Mouse (Mus musculus): ENCODE data around the gene Epb41. TPM values are rescaled to one million over a fixed set of nuclear protein-coding genes. Genes with fewer than 3 reads are reported as not detected.
A peak's percentile ranks its signal among the peaks of the same experiment; 100 is the strongest.

The Epb41 gene
- total and polyA plus RNA-seq, 3 experiments: 58.7 to 256 (median 128) TPM

DNA sequence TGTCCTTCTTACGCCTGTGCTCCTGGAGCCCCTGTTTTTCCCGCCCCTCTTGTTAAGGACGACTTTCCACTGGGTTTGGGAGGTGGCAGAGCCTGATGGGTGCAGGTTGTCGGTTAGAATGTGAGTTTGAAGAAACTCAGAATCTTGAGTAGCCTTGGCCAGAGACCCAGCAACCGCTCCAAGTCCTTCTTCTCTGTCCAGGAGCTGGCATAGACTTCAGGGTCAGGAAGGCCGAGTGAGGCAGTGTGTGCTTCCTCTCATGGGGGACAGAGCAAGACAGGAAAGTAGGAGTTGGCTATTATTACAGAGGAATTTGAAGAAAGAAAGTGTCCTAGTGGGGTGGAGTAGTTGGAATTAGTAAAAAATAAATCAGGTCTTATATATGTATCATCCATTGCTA is 191.6 kb downstream of the Epb41 start:
- H3K79me2 ChIP-seq (replicated peaks; ENCODE audit: control insufficient read depth, insufficient read depth, low read length): peaks cover 14% of the 10 kb centered on the region
- H3K27ac ChIP-seq: no peak overlapping the region
- H3K36me3 ChIP-seq (ENCODE audit: control insufficient read depth, insufficient read depth, low read length): peaks cover 47% of the 10 kb centered on the region
- no peaks in the 10 kb centered on the region for H3K27me3 ChIP-seq (ENCODE audit: control insufficient read depth, insufficient read depth, low read length)
- H3K4me3 ChIP-seq: no peak overlapping the region
- H3K4me1 ChIP-seq (ENCODE audit: control insufficient read depth, insufficient read depth, low read length): peaks cover 38% of the 10 kb centered on the region
- intact Hi-C loops (cut with DNase I): no loop called here
- H3K9ac ChIP-seq (ENCODE audit: low read depth, low read length): no peak overlapping the region
- DNase-seq: peak in 1 of 2 experiments; percentile 29
- TF ChIP-seq EP300 (IDR thresholded peaks at IDR 0.05; ENCODE audit: insufficient read depth, low read depth, low read length) (no peak), POLR2A (IDR thresholded peaks at IDR 0.05; ENCODE audit: insufficient read depth, low read depth, low read length) (no peak), CTCF (IDR thresholded peaks at IDR 0.05) (no peak)
- WGBS: 34% methylated on average over 6 of the region's 6 CpGs

DNA sequence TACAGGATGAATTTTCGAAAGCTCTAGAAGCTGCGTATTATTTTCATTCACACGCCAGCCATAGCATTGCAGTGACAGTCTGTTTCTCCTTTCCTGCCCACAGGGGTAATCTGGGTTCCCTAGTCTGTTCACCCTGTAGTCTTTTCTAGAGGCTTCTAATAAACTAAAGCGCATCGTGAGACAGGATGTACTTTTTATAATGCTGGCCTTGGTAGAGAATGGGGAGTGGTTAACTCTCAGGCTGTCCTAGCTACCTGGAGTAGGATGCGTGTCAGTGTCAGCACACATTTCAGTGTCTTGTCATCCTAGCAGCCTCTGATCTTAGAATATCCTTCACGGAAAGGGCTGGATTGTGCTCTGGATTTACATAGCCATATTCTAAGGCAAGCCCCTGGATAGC is 193.8 kb downstream of the Epb41 start:
- H3K27ac ChIP-seq: no peak overlapping the region
- intact Hi-C loops (cut with DNase I): no loop called here
- no peak for DNase-seq
- peaks cover 15% of the 10 kb centered on the region for H3K79me2 ChIP-seq (replicated peaks; ENCODE audit: control insufficient read depth, insufficient read depth, low read length)
- H3K9ac ChIP-seq (ENCODE audit: low read depth, low read length): peak overlapping the region; percentile 20; the same call in 1 of the 2 replicates
- no peak for TF ChIP-seq POLR2A (IDR thresholded peaks at IDR 0.05; ENCODE audit: insufficient read depth, low read depth, low read length)
- no peak overlapping the region for H3K4me3 ChIP-seq
- no peaks in the 10 kb centered on the region for H3K27me3 ChIP-seq (ENCODE audit: control insufficient read depth, insufficient read depth, low read length)
- peaks cover 48% of the 10 kb centered on the region for H3K4me1 ChIP-seq (ENCODE audit: control insufficient read depth, insufficient read depth, low read length)
- WGBS: 46% methylated on average over 7 of the region's 7 CpGs
- peaks cover 56% of the 10 kb centered on the region for H3K36me3 ChIP-seq (ENCODE audit: control insufficient read depth, insufficient read depth, low read length)

DNA sequence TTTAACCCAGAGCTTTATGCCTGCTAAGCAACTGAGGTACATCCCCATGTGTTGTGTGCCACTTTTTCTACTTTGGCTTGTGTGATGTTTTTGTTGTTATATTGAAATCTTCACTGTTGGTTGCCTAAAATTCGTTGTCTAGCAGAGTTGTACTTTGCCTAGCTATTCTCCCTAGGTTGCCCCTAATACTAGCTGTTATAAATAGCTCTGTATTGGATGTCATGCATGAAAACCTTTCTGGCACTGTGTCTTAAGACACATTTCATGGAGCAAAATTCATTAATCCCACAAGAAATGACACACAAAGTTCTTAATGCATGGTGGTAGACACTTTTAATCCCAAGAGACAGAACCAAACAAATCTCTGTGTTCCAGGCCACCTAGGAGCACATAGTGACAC is 195.4 kb downstream of the Epb41 start:
- no peak for DNase-seq
- H3K27me3 ChIP-seq (ENCODE audit: control insufficient read depth, insufficient read depth, low read length): no peaks in the 10 kb centered on the region
- peaks cover 61% of the 10 kb centered on the region for H3K36me3 ChIP-seq (ENCODE audit: control insufficient read depth, insufficient read depth, low read length)
- H3K27ac ChIP-seq: no peak overlapping the region
- no peak overlapping the region; the same call in 1 of the 2 replicates for H3K9ac ChIP-seq (ENCODE audit: low read depth, low read length)
- TF ChIP-seq POLR2A (IDR thresholded peaks at IDR 0.05; ENCODE audit: insufficient read depth, low read depth, low read length) (no peak), CTCF (IDR thresholded peaks at IDR 0.05) (no peak), EP300 (IDR thresholded peaks at IDR 0.05; ENCODE audit: insufficient read depth, low read depth, low read length) (no peak)
- H3K4me3 ChIP-seq: no peak overlapping the region
- intact Hi-C loops (cut with DNase I): no loop called here
- peaks cover 12% of the 10 kb centered on the region for H3K79me2 ChIP-seq (replicated peaks; ENCODE audit: control insufficient read depth, insufficient read depth, low read length)
- H3K4me1 ChIP-seq (ENCODE audit: control insufficient read depth, insufficient read depth, low read length): peaks cover 49% of the 10 kb centered on the region
- WGBS: 26% methylated on average over 1 of the region's 1 CpGs

DNA sequence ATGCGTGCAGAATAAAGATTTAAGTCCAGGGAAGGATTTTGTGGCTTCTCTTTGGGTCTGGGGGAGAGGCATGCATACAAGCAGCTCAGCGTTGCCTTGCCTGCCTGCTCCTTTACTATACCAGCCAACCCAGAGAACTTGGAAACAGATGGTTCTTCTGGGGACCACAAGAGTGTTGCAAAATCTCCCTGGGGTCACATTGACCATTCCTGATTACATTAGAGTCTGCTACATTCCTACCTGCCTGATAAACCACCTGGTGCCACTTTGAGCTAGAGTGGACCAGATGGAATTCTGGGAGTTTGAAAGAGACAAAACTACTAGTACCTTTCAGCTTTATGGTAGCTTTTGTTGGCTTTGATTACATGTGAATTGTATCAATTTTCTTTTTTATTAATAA is 198.3 kb downstream of the Epb41 start:
- Histone ChIP-seq H3K36me3 (ENCODE audit: control insufficient read depth, insufficient read depth, low read length) (peaks cover 45% of the 10 kb centered on the region), H3K4me3 (no peak overlapping the region), H3K27me3 (ENCODE audit: control insufficient read depth, insufficient read depth, low read length) (no peaks in the 10 kb centered on the region), H3K9ac (ENCODE audit: low read depth, low read length) (no peak overlapping the region), H3K79me2 (replicated peaks; ENCODE audit: control insufficient read depth, insufficient read depth, low read length) (peaks cover 10% of the 10 kb centered on the region), H3K4me1 (ENCODE audit: control insufficient read depth, insufficient read depth, low read length) (peaks cover 36% of the 10 kb centered on the region), H3K27ac (no peak overlapping the region)
- DNase-seq: no peak
- intact Hi-C loops (cut with DNase I): no loop called here
- WGBS: 51% methylated on average over 2 of the region's 2 CpGs
- TF ChIP-seq EP300 (IDR thresholded peaks at IDR 0.05; ENCODE audit: insufficient read depth, low read depth, low read length) (no peak), CTCF (IDR thresholded peaks at IDR 0.05) (no peak), POLR2A (IDR thresholded peaks at IDR 0.05; ENCODE audit: insufficient read depth, low read depth, low read length) (no peak)

DNA sequence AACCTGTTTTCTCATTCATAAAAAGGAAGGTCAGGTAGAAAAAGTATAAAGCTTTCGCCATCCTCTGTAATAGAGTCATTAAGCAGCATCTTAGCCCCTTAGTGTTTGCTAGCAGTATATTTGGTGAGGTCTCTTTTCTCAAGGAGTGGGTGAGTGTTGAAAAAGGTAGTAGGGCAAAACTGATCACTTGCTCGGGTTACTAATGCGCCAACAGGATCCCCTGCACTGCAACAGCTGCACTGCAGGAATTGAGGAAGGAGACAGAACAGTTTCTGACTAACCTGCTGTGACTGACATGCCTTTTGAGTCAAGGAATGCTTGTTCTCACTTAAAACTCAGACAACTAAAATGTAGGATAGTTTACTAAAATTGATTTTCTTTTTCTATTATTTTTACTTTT is 199.9 kb downstream of the Epb41 start:
- no peak for TF ChIP-seq POLR2A (IDR thresholded peaks at IDR 0.05; ENCODE audit: insufficient read depth, low read depth, low read length)
- no peaks in the 10 kb centered on the region for H3K27me3 ChIP-seq (ENCODE audit: control insufficient read depth, insufficient read depth, low read length)
- H3K9ac ChIP-seq (ENCODE audit: low read depth, low read length): 0 out of 2 replicates have a peak overlapping the region, but pooled peaks have one; percentile 28
- DNase-seq: no peak
- peaks cover 29% of the 10 kb centered on the region for H3K4me1 ChIP-seq (ENCODE audit: control insufficient read depth, insufficient read depth, low read length)
- H3K36me3 ChIP-seq (ENCODE audit: control insufficient read depth, insufficient read depth, low read length): peaks cover 33% of the 10 kb centered on the region
- WGBS: 35% methylated on average over 3 of the region's 3 CpGs
- no peak overlapping the region for H3K27ac ChIP-seq
- no peak overlapping the region for H3K4me3 ChIP-seq
- intact Hi-C loops (cut with DNase I): loop anchor here (2.0 kb wide), 1 partner anchor 40 kb away; no protein-coding TSS in a partner anchor
- peaks cover 6% of the 10 kb centered on the region for H3K79me2 ChIP-seq (replicated peaks; ENCODE audit: control insufficient read depth, insufficient read depth, low read length)

DNA sequence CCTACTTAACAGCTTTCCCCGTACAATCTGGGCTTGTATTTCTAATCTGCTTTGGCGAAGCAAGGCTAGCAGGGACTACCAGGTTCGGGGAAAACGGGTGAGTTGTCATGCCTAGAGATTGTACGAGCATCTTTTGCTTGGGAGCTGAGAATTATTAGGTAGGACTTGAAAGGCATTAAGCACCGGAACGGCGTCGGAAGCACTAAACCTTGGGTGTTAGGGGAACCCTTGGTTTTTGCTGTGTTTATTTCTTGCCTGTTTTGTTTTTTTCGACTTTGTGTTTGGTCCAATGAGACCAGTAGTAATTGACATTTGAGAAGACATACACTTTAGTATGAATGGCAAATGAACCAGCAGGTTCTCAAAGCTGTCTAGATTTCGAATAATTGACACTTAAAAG is 200.6 kb downstream of the Epb41 start:
- 2% methylated on average over 11 of the region's 11 CpGs for WGBS
- Histone ChIP-seq H3K36me3 (ENCODE audit: control insufficient read depth, insufficient read depth, low read length) (peaks cover 27% of the 10 kb centered on the region), H3K27ac (peak overlapping the region; percentile 100), H3K27me3 (ENCODE audit: control insufficient read depth, insufficient read depth, low read length) (no peaks in the 10 kb centered on the region), H3K4me1 (ENCODE audit: control insufficient read depth, insufficient read depth, low read length) (peaks cover 25% of the 10 kb centered on the region), H3K79me2 (replicated peaks; ENCODE audit: control insufficient read depth, insufficient read depth, low read length) (peaks cover 6% of the 10 kb centered on the region), H3K9ac (ENCODE audit: low read depth, low read length) (peak overlapping the region; percentile 99), H3K4me3 (peak overlapping the region; percentile 98)
- TF ChIP-seq POLR2A (IDR thresholded peaks at IDR 0.05; ENCODE audit: insufficient read depth, low read depth, low read length) (no peak), EP300 (IDR thresholded peaks at IDR 0.05; ENCODE audit: insufficient read depth, low read depth, low read length) (no peak), CTCF (IDR thresholded peaks at IDR 0.05) (no peak)
- no peak for DNase-seq
- intact Hi-C loops (cut with DNase I): loop anchor here (2.0 kb wide), 1 partner anchor 40 kb away; no protein-coding TSS in a partner anchor

Data from heart, adult 2 months (tissue).